Mouse (Mus musculus) 416B (cell line): Measurements from ENCODE around the gene Tmem56.

Experiments
- DNase-seq: peaks from one replicate; pipeline ENCODE4 v3.0.0; 2011; ENCODE audit warnings: low read depth

Gene Tmem56

DNA sequence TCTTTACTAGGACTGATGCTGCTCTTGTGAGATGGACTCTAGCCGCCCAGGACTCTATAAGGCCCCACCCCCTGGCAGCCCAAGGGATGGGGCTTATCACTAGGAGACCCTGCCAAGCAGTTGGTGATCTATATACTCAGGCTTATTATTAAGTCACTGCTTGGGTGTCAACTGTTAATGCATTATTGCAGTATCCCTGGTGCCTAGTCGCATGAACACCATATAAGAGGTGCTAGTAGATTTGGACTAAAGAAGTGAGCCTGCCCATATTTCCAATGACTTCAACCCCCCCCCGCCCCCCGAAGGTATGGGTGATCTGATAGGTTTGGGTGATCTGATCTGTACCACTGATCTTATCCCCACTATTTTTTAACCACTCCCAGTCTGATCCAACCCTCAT is at the start of gene Tmem56:
Gene Tmem56, minus strand, starts transcription at position 101 of the 400 bp plus-strand sequence.
- DNase-seq: no peak

DNA sequence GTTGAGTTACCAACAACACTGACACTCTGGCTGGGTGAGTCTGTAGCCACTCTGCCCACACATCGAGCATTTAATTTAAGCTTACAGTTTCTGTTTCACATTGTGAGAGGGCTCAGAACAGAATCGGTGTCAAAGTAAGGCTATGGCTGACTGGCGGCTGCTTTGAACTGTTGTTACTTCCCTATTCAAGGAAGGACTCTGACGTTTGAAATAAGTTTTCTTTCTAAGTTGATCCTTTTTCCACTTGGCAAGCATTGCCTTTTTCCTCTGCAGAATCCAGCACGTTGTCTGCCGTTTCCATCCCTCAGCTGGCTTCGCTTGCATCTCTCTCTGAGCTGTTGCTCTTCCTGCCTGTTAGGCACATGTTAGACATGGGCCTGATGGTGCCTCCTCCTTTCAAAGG is 47.3 kb upstream of the Tmem56 start:
- no peak for DNase-seq

DNA sequence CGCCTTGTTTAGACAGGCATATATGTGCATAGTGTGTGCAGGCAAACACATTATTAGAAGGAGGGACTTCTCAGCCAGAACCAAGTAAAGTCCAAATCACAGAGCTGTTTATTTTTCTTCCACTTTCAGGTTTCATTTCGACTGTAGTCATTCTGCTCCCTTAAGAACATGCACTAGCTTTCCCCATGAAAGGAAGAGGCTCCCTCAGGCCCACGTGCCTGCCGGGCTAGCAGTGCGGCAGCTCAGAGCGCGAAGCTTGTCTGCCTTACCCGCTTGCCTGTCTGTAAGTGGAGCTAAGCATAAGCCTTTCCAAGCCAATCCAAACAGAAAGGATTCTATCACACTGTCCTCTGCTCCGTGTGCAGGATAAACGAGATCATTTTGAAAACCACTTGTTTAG is 46.7 kb upstream of the Tmem56 start:
- no peak for DNase-seq

DNA sequence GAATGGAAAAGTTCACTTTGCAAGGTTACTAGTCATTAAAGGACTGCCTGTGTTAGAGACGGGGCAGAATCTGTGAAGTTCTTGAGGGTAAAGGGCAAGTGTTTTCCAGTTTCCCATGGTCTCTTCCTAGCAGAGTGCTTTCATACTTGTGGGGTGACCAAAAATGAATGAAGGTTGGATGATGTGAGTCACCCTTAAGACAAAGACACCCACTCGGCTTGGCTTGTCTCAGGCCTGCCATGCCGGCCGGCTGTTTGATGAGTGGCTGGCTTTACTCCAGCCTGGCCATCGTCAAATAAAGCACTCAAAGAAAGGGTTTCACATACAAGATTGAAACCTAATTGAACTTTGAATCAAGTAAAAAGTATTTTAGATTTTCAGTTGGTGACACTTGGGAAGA is 44.5 kb upstream of the Tmem56 start:
- no peak for DNase-seq

DNA sequence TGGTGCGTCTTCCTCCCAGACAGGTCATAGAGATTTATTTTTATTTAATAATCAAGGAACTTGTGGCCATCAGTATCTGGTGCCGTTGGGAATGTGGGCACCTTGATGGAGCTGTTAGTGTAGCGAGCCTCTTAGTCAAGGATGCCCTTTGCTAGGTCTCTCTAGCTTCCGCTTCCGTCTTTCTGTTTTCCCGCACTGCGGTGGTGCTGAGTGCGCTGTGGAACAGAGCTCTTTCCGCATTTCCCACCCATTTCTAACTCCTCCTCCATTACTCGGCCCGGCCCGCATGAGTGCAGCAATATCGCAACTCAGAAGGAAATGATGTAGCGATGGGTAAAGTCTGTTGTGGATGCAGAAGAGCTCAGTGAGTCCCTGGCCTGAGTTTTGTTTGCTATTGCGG is 40.5 kb upstream of the Tmem56 start:
- no peak for DNase-seq

DNA sequence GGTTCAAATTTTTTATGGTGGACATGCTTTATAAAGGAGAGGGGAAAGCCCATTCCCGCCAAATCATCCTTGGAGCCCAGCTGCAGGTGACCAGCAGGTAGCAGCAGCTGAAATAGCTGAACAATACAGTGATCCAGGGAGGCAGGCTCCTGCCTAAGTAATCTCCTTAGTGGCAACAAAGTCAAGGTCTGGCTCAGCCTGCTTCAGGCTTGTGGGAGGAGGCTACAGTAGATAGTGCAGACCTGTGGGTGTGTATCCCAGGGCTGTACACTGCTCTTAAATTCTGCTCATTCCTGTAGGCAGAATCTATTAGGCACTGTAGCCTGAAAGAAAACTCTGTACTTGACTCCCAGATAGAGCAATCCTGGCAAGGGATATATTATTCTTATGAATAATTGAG is 38.0 kb upstream of the Tmem56 start:
- no peak for DNase-seq

DNA sequence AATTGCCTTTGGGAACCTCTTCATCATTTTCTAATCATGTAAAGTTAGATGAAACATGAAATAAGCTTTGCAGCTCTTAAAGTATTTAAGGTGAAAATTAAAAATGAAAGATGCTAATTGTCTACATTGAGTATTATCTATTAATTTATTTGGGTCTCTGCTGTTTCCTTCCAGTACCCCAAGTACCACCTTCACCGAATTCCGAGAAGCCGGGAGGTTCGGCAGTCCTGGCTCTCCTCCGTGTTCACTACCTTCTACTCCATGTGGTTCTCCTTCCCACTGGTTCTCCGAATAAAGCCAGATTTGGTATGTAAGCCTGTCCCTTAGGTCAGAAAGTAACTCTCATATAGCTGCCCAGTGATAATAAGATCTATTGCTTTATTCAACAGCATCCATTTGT is 37.0 kb upstream of the Tmem56 start:
- DNase-seq: no peak

DNA sequence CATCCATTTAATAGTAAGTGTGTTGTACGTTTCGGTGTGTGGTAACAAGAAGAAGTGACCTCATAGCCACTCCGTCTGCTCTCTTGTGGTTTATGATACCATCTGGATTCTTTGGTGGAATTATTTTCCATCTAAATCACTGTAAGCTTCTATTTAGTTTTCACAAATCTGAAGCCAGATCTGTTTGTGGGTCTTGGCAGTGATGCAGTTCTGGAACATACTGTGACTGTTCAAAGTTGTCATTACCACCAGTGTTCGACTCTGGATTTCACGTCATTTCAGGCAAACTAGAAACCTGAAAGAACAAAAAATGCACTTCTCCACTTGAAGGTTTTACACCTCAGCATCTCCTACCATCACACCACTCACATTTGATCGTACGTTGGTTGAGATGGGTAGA is 32.6 kb upstream of the Tmem56 start:
- no peak for DNase-seq

- DNase-seq: no peak
Measured at GRCm38 (mm10) chr3:121314149-121314548, 31.3 kb upstream of the Tmem56 start.

DNA sequence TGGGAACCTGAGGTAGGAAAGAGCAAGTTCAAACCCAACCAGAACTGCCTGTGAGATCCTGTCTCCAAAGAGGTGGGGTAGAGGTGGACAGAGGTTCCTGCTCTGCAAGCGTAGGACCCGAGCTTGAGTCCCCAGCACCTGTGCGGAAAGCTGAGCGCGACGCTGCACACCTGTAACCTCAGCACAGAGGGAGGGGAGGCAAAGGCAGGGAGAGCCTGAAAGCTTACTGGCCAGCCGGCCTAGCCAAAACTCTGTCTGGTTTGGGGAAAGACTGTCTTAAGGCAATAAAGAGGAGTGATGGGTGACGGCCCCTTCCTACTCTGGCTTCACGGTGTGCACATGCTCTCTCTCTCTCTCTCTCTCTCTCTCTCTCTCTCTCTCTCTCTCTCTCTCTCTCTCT is 30.1 kb upstream of the Tmem56 start:
- no peak for DNase-seq

DNA sequence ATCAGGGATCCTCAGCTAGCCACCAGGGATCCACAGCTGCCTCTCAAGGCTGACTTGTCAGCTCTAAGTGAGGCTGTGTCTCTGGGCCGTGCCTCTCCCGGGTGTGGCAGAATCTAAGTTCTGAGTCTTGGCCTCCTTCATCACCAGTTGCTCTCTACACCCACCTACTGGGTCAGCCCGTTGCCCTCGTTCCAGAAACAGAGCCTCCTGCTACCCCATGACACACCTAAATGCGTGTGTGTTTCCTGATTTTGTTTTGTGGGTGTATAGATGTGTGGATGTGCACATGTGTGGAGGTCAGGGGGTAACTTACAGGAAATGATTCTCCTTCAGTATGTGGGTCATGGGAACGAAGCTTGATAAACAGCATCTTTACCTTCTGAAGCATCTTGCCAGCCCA is 29.5 kb upstream of the Tmem56 start:
- no peak for DNase-seq

GRCm38 (mm10) chr3:121309896-121310714 is 27.2 kb upstream of the Tmem56 start:
- peak; percentile 33 for DNase-seq

GRCm38 (mm10) chr3:121309429-121309828 is 26.5 kb upstream of the Tmem56 start:
- no peak for DNase-seq

DNA sequence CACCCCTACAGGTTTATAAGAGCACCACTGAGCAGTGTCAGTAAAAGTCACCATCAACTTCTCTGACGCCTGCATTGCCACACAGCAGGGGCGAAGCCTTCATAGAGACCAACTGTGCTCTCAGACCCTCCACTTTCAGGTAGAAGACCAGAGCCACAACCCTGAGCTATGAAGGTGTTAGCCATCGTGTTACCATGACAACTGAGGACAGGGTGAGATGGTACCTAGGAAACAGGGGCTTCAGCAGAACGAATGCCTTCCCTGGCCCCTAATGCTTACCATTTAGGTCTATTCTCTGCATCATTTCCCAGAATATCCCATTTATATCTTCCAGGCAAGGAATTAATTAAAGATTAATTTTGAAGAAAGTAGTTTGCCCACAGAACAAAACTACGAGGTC is 26.0 kb upstream of the Tmem56 start:
- DNase-seq: no peak

- DNase-seq: peak; percentile 81
Measured at GRCm38 (mm10) chr3:121307532-121308234, 24.8 kb upstream of the Tmem56 start.

DNA sequence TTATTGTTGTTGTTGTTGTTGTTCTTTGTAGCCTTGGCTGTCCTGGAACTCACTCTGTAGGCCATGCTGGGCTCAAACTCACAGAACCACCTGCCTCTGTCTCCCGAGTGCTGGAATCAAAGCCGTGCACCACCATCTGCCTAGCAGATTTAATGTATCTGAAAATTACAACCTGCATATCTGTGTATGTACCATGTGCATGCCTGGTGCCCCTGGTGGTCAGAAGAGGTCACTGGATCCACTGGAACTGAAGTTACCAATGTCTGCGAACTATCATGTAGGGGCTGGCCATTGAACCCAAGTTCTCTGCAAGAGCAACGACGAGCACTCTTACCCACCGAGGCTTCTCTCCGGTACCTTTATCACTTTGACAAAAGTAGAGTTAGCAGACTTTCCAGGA is 23.7 kb upstream of the Tmem56 start:
- peak; percentile 59 for DNase-seq

- no peak for DNase-seq
Measured at GRCm38 (mm10) chr3:121294200-121294599, 11.3 kb upstream of the Tmem56 start.

GRCm38 (mm10) chr3:121291560-121292258 is 8.8 kb upstream of the Tmem56 start, which contains the start of gene Alg14:
Gene Alg14 (plus strand): TSS chr3:121291773.
- peak; percentile 99 for DNase-seq

- no peak for DNase-seq
Measured at GRCm38 (mm10) chr3:121291225-121291559, 8.3 kb upstream of the Tmem56 start.

DNA sequence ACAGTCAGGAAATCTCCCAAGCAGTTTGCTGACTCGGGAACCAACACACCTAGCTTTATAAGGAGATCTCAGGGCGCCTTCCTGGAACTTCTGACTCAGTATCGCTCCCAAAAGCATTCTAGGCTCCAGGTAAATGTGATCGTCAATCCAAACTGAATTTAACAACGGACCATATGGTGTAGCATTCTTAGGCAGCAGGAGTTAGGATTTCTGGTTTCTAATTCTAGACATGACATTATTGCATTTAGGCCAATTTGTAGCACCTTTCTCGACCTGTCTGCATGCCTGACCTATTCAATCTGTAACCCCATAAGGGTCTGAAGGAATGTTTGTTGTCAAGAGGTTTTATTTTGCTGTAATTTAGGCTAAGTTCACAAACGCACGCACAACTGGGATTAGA is 7.8 kb upstream of the Tmem56 start:
- no peak for DNase-seq

DNA sequence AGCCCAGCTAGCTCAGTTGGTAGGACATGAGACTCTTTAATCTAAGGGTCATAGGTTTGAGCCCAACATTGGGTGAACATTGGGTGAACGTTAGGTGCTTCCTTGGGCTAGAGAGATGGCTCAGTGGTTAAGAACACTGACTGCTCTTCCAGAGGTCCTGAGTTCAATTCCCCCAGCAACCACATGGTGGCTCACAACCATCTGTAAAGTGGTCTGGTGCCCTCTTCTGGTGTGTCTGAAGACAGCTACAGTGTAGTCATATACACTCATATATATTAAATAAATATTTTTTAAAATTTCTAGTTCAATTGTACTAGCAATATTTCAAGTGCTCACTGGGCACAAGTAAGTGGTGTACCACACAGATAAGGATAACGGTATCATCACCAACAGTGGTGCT is 4.3 kb upstream of the Tmem56 start:
- DNase-seq: no peak

- DNase-seq: no peak
Measured at GRCm38 (mm10) chr3:121285219-121285618, 2.3 kb upstream of the Tmem56 start.

GRCm38 (mm10) chr3:121279679-121280078 is 3.2 kb downstream of the Tmem56 start:
- DNase-seq: no peak
